Mouse (Mus musculus): ENCODE data around the gene Pgbd5. TPM values are rescaled to one million over a fixed set of nuclear protein-coding genes. Genes with fewer than 3 reads are reported as not detected.

Gene Pgbd5
- total and polyA plus RNA-seq, 2 experiments from 2014 or later, result 15.9 to 74.1 TPM

GRCm38 (mm10) chr8:124394951-124395350 lies 44.5 kb downstream of the Pgbd5 start:
- H3K4me1 ChIP-seq (ENCODE audit: insufficient read depth, low read length), result peaks cover 6% of the 10 kb centered on the region; the same call in 1 of the 2 replicates
- DNase-seq (ENCODE audit: low spot score) (no peak), ATAC-seq (no peak)
- H3K9ac ChIP-seq (replicated peaks; ENCODE audit: low read length), result no peak overlapping the region
- TF ChIP-seq CTCF (IDR thresholded peaks at IDR 0.05; ENCODE audit: low read depth), result no peak
- H3K4me3 ChIP-seq (ENCODE audit: low read length), result no peak overlapping the region
- H3K9me3 ChIP-seq (ENCODE audit: low read length), result no peaks in the 10 kb centered on the region
- no peaks in the 10 kb centered on the region for H3K27me3 ChIP-seq (ENCODE audit: insufficient read depth, low read length)
- H3K27ac ChIP-seq, result no peak overlapping the region
- H3K4me2 ChIP-seq (ENCODE audit: low read depth, low read length), result no peak overlapping the region
- no peaks in the 10 kb centered on the region for H3K36me3 ChIP-seq (ENCODE audit: insufficient read depth, low read length)
- 75% methylated on average over 7 of the region's 7 CpGs for WGBS

- no peak overlapping the region for H3K27ac ChIP-seq
- H3K27me3 ChIP-seq (ENCODE audit: insufficient read depth, low read length), result no peaks in the 10 kb centered on the region
- WGBS, result 82% methylated on average over 4 of the region's 4 CpGs
- ATAC-seq (no peak), DNase-seq (ENCODE audit: low spot score) (peak; percentile 27)
- peaks cover 6% of the 10 kb centered on the region; the same call in 1 of the 2 replicates for H3K4me1 ChIP-seq (ENCODE audit: insufficient read depth, low read length)
- no peaks in the 10 kb centered on the region for H3K36me3 ChIP-seq (ENCODE audit: insufficient read depth, low read length)
- no peak overlapping the region for H3K4me3 ChIP-seq (ENCODE audit: low read length)
- peak; percentile 59 for TF ChIP-seq CTCF (IDR thresholded peaks at IDR 0.05; ENCODE audit: low read depth)
- H3K9ac ChIP-seq (replicated peaks; ENCODE audit: low read length), result no peak overlapping the region
- H3K9me3 ChIP-seq (ENCODE audit: low read length), result no peaks in the 10 kb centered on the region
- no peak overlapping the region for H3K4me2 ChIP-seq (ENCODE audit: low read depth, low read length)
Measured at GRCm38 (mm10) chr8:124393927-124394326, 45.5 kb downstream of the Pgbd5 start.

- no peak for ATAC-seq
- Histone ChIP-seq H3K4me3 (ENCODE audit: low read length) (no peak overlapping the region), H3K9me3 (ENCODE audit: low read length) (no peaks in the 10 kb centered on the region), H3K9ac (replicated peaks; ENCODE audit: low read length) (no peak overlapping the region), H3K27ac (no peak overlapping the region), H3K4me1 (ENCODE audit: insufficient read depth, low read length) (peaks cover 6% of the 10 kb centered on the region; the same call in 1 of the 2 replicates), H3K27me3 (ENCODE audit: insufficient read depth, low read length) (no peaks in the 10 kb centered on the region), H3K36me3 (ENCODE audit: insufficient read depth, low read length) (no peaks in the 10 kb centered on the region), H3K4me2 (ENCODE audit: low read depth, low read length) (no peak overlapping the region)
- no peak for TF ChIP-seq CTCF (IDR thresholded peaks at IDR 0.05; ENCODE audit: low read depth)
- DNase-seq (ENCODE audit: low spot score), result no peak
- WGBS, result 85% methylated on average over 5 of the region's 5 CpGs
Measured at GRCm38 (mm10) chr8:124393013-124393412, 46.4 kb downstream of the Pgbd5 start.

- H3K9ac ChIP-seq (replicated peaks; ENCODE audit: low read length), result no peak overlapping the region
- H3K27me3 ChIP-seq (ENCODE audit: insufficient read depth, low read length), result no peaks in the 10 kb centered on the region
- H3K4me1 ChIP-seq (ENCODE audit: insufficient read depth, low read length), result peaks cover 3% of the 10 kb centered on the region; the same call in 1 of the 2 replicates
- DNase-seq (ENCODE audit: low spot score), result no peak
- H3K27ac ChIP-seq, result no peak overlapping the region
- H3K36me3 ChIP-seq (ENCODE audit: insufficient read depth, low read length), result no peaks in the 10 kb centered on the region
- no peak for ATAC-seq
- no peak overlapping the region for H3K4me3 ChIP-seq (ENCODE audit: low read length)
- no peak overlapping the region for H3K4me2 ChIP-seq (ENCODE audit: low read depth, low read length)
- H3K9me3 ChIP-seq (ENCODE audit: low read length), result no peaks in the 10 kb centered on the region
- TF ChIP-seq CTCF (IDR thresholded peaks at IDR 0.05; ENCODE audit: low read depth), result no peak
- WGBS, result 46% methylated on average over 10 of the region's 10 CpGs
Measured at GRCm38 (mm10) chr8:124392271-124393012, 47.0 kb downstream of the Pgbd5 start.

GRCm38 (mm10) chr8:124391191-124391590 lies 48.3 kb downstream of the Pgbd5 start:
- H3K27me3 ChIP-seq (ENCODE audit: insufficient read depth, low read length), result no peaks in the 10 kb centered on the region
- H3K9me3 ChIP-seq (ENCODE audit: low read length), result no peaks in the 10 kb centered on the region
- 82% methylated on average over 7 of the region's 7 CpGs for WGBS
- no peak for ATAC-seq
- H3K9ac ChIP-seq (replicated peaks; ENCODE audit: low read length), result no peak overlapping the region
- no peak for DNase-seq (ENCODE audit: low spot score)
- no peaks in the 10 kb centered on the region for H3K4me1 ChIP-seq (ENCODE audit: insufficient read depth, low read length)
- H3K4me2 ChIP-seq (ENCODE audit: low read depth, low read length), result no peak overlapping the region
- no peak overlapping the region for H3K27ac ChIP-seq
- no peak overlapping the region for H3K4me3 ChIP-seq (ENCODE audit: low read length)
- no peak for TF ChIP-seq CTCF (IDR thresholded peaks at IDR 0.05; ENCODE audit: low read depth)
- H3K36me3 ChIP-seq (ENCODE audit: insufficient read depth, low read length), result no peaks in the 10 kb centered on the region

DNA sequence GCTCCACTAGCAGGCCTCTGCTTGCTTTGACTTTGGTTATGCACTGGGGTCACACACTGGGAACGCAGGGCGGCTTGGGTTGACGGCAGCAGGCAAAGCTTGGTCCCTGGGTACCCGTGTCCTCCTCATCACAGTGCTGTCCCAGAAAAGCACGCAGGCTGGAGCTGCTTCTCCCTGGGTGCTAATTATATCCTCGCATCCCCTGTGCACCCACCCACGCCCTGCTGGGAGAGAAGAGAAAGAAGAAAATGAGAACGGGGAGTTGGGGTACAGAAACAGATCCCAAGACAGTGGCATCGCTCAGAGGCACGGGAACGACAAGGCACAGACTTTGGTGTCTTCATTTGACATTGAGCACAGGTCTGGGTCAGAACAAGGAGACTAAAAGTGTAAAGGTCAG lies 50.0 kb downstream of the Pgbd5 start:
- H3K27me3 ChIP-seq (ENCODE audit: insufficient read depth, low read length), result no peaks in the 10 kb centered on the region
- H3K4me2 ChIP-seq (ENCODE audit: low read depth, low read length), result no peak overlapping the region
- H3K9me3 ChIP-seq (ENCODE audit: low read length), result no peaks in the 10 kb centered on the region
- H3K9ac ChIP-seq (replicated peaks; ENCODE audit: low read length), result no peak overlapping the region
- no peaks in the 10 kb centered on the region for H3K4me1 ChIP-seq (ENCODE audit: insufficient read depth, low read length)
- ATAC-seq, result no peak
- H3K4me3 ChIP-seq (ENCODE audit: low read length), result no peak overlapping the region
- DNase-seq (ENCODE audit: low spot score), result no peak
- H3K36me3 ChIP-seq (ENCODE audit: insufficient read depth, low read length), result no peaks in the 10 kb centered on the region
- H3K27ac ChIP-seq, result no peak overlapping the region
- no peak for TF ChIP-seq CTCF (IDR thresholded peaks at IDR 0.05; ENCODE audit: low read depth)
- 84% methylated on average over 11 of the region's 11 CpGs for WGBS
